Mouse (Mus musculus) stomach, postnatal 0 days (tissue): ENCODE results near the gene Cerkl.

ENCODE experiments used
- CTCF ChIP-seq: IDR thresholded peaks from 2 replicates; pipeline ENCODE4 v1.5.1; 2016; ENCODE audit warnings: antibody characterized with exemption, low read depth, mild to moderate bottlenecking, moderate library complexity
- EP300 ChIP-seq: optimal IDR thresholded peaks from 2 replicates; pipeline ENCODE3; 2016; ENCODE audit warnings: antibody characterized with exemption

- TF ChIP-seq EP300 (no peak), CTCF (no peak)
Measured at GRCm38 (mm10) chr2:79343115-79343514, 113.5 kb downstream of the Cerkl start.
